27 mouse cellular contexts compared by ENCODE assay signal in the genomic region with DNA sequence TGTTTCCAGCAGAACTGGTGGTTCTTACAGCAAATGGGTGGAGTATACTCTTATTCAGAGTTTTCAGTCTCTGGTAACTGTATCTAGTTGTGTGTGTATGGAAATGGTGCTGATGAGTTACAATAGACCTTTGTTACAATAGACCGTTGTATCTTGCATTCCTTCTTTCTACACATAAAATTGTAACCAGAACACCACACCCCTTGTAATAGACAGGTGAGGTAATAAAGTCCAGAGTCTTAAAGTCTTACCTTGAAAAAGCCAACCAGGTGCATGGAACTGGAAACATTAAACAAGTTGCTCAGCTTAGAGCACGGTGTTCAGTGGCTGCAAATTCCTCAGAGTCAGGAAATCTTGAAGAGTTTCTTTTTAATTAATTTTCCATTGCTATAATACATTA.
"Had no signal": no experiment of that assay in that cellular context is flagged by ENCODE, and none has a peak within 500 bp of the region (broad histone marks: within the 10 kb centered on the region; RNA-seq: fewer than 3 reads in every experiment).

No protein-coding gene starts in this region.

- DNase-seq: gastrocnemius, adult 2 months; gastrocnemius, postnatal 10 days; gastrocnemius, postnatal 25 days; heart, adult 18-20 months; heart, postnatal 10 days; heart, postnatal 4 days; kidney, adult 11 months; kidney, adult 2 months; kidney, adult 9 months; kidney, postnatal 14 days; kidney, postnatal 36 days; layer of hippocampus, adult 9-11 months; layer of hippocampus, postnatal 36 days; liver; liver, embryonic 13.5 days had no signal

- H3K9me3 ChIP-seq: heart, embryonic 10.5 days; heart, embryonic 12.5 days; hindbrain, embryonic 10.5 days; hindbrain, embryonic 12.5 days; hindbrain, embryonic 15.5 days; kidney, embryonic 15.5 days; limb, embryonic 10.5 days; limb, embryonic 12.5 days; liver, embryonic 13.5 days; liver, embryonic 15.5 days had no signal

- H3K9ac ChIP-seq: heart, embryonic 12.5 days; hindbrain, embryonic 12.5 days; hindbrain, embryonic 15.5 days; kidney, embryonic 15.5 days; limb, embryonic 12.5 days; liver, embryonic 13.5 days; liver, embryonic 15.5 days had no signal

- H3K36me3 ChIP-seq: heart, embryonic 10.5 days; heart, embryonic 12.5 days; hindbrain, embryonic 10.5 days; hindbrain, embryonic 12.5 days; hindbrain, embryonic 15.5 days; kidney, embryonic 15.5 days; limb, embryonic 10.5 days; limb, embryonic 12.5 days; liver, embryonic 13.5 days; liver, embryonic 15.5 days had no signal

- H3K27ac ChIP-seq: gastrocnemius, adult 2 months; heart, embryonic 10.5 days; hindbrain, embryonic 10.5 days; hindbrain, embryonic 12.5 days; hindbrain, embryonic 15.5 days; hindbrain, postnatal 0 days; kidney, embryonic 15.5 days; kidney, postnatal 0 days; limb, embryonic 10.5 days; limb, embryonic 12.5 days; liver, embryonic 13.5 days; liver, embryonic 15.5 days had no signal

- H3K4me1 ChIP-seq: heart, embryonic 10.5 days; heart, embryonic 12.5 days; hindbrain, embryonic 10.5 days; hindbrain, embryonic 12.5 days; hindbrain, embryonic 15.5 days; kidney, embryonic 15.5 days; limb, embryonic 10.5 days; limb, embryonic 12.5 days; liver, embryonic 13.5 days; liver, embryonic 15.5 days had no signal

- H3K4me2 ChIP-seq: heart, embryonic 12.5 days; hindbrain, embryonic 12.5 days; hindbrain, embryonic 15.5 days; kidney, embryonic 15.5 days; limb, embryonic 12.5 days; liver, embryonic 11.5 days; liver, embryonic 13.5 days; liver, embryonic 15.5 days had no signal

- H3K4me3 ChIP-seq: gastrocnemius, adult 2 months; heart, embryonic 10.5 days; heart, embryonic 12.5 days; hindbrain, embryonic 10.5 days; hindbrain, embryonic 12.5 days; hindbrain, embryonic 15.5 days; kidney, embryonic 15.5 days; limb, embryonic 10.5 days; limb, embryonic 12.5 days; liver, embryonic 13.5 days; liver, embryonic 15.5 days had no signal

- ATAC-seq: hindbrain, postnatal 0 days had no signal

- H3K27me3 ChIP-seq: heart, embryonic 12.5 days; hindbrain, embryonic 12.5 days; hindbrain, embryonic 15.5 days; kidney, embryonic 15.5 days; limb, embryonic 12.5 days; liver, embryonic 13.5 days; liver, embryonic 15.5 days had no signal
